Mouse (Mus musculus): ENCODE measurements around the gene Lrrc73. TPM values are rescaled to one million over a fixed set of nuclear protein-coding genes. Genes with fewer than 3 reads are reported as not detected.

The Lrrc73 gene
- polyA plus RNA-seq, 1 experiment = 1.6 TPM

DNA sequence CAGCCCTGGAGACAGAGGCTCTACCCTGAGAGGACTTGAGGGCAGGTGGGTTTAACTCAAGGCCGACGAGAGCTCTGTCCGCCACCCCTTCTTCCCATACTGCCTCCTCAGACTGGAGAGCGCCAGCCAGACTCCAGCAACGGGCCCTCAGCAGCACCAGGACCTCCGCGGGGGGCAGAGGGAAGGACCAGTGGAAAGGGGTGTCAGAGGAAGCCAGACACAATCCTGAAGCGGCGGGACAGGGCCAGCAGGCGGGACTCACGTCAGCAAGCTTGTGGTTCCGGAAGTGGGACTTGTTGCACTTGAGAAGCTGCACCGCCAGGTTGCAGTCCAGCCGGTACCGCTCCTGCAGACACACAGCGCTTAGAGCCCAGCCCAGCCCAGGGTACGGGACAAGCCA is 6.3 kb downstream of the Lrrc73 start:
- no peak for DNase-seq (ENCODE audit: low spot score)

DNA sequence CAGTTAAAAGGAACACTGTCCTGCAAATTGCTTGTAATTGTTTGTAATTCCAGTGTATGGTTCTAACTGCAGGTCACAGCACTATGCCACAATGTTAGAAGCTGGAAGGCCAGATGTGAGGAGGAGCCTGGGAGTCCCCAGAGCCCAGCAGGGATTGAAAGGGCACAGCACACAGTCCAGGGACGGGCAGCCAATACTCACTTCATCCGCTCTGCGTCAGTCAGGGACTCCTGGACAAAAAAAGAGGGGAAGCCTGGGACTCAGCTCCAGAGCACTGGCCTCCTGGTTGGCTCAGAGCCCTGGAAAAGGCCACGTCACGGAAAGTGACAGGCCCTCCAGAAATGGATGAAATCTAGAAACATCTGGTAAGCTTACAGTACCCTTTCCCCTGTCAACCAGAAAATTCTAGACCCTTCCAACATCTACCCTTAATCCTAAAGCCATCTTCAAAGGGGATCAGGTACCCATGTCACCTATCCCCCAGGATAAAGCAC is 8.9 kb downstream of the Lrrc73 start:
- no peak for DNase-seq (ENCODE audit: low spot score)

DNA sequence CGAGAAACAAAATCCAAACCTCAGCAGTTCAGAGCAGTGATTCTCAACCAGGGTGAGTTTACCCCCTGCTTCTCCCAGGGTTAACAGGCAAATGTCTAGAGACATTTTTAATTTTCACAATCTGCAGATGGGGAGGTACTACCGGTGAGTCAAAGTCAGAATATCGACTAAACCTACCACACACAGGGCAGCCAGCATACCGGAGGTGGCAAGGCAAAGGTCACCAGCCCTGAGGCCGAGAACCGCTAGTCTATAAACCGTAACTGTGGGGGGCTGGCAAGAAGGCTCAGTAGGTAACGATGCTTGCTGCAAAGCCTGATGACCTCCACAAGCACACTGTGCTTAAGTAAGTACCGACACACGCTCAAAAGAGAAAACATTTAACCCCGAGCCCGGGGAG is 12.2 kb downstream of the Lrrc73 start:
- no peak for DNase-seq (ENCODE audit: low spot score)

DNA sequence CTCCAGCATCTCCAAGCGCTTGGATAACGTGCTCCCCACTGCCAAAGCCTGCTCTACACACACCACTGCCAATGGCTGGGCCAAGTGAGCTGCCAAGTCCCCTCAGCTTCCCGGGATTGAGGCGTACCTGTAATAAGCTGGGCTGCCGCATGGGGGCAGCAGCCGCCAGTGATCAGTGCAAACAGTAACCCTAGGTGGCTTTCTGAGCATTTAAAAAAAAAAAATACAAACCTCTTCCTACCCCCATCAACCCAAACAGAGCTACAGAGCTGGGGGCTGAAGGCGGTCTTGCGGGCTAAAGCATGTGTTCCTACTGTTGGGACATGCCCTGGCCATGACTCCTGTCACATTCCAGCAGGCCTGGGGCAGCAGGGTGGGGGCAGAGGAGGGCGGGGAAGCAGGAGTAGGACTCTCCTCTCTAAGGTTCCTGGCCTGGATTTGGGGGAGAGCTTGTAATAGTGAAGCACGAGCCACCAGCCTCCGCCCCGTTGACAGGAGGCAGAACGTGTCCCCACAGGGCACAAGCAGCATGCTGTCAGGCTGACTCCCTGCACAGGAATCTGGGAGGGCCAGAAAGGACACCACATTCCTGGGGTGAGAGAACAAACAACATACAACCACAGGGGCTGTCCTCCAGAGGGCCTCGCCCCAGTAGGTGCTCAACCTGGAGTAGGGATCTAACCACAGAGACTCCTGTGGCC is 12.7 kb downstream of the Lrrc73 start:
- peak; percentile 68 for DNase-seq (ENCODE audit: low spot score)

DNA sequence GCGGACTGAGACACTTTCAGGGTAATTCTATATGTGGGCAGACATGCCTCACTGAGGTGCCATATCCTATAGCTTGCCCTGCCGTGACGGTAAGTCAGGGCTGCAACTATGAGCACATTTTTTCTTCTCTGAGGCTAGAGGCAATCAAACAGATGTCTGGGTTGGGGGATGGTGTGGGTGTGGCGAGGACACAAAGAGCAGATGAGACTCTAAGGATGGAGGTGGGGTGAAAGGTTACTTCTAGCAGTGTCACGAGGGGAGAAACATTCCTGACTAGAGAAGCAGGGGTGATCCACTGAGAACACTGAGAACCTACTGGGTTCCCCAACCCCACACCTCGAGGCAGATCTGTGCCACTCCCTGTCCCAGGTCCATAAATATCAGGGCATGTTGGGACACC is 13.7 kb downstream of the Lrrc73 start:
- no peak for DNase-seq (ENCODE audit: low spot score)

DNA sequence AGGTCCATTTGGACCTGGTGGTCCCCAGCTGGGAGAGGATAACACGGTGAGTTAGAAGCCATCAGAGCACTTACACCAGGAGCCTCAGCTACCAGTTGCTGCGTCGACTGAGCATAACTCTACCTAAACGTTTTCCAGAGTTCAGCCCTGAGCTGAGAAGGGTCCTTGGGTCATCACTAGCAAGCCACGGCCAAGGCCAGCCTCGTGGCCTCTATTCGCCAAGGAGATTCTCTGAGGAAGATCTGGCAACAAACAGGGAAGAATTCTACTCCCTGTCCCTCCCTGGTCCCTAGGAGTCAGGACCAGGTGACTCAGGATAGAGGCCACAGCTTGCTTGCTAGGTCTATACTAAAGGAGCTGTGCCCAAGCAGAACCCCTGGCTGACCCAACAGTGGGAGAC is 14.2 kb downstream of the Lrrc73 start:
- no peak for DNase-seq (ENCODE audit: low spot score)

DNA sequence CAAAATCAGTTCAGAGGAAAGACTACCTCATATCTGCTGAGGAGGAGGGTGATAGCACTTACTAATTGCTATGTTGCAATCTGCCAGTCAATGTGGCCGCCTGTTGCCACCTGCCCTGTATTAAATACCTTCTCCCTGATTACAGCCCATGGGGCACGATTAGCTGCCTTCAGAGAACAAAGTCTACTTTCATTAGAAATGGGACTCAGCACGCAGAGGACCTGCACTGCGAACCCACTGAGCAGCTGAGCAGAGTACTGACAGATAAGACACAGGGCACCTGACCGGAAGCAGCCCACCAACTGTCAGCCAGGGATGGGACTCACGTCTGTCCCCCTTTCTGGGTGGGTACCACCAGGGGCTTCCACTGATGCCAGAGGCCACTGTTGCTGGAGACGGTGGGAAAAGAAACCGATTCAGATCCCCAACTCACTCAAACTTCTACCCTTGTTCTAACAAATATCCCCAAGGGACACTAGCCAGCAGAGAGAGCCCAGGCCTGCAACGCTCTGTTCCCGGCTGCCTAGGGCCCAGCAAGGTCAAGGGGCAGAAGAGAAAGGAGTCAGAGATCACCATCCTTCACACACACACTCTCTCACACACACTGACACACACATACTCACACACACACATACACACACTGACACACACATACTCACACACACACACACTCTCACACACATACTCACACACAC is 14.8 kb downstream of the Lrrc73 start:
- DNase-seq (ENCODE audit: low spot score) = peak; percentile 20

DNA sequence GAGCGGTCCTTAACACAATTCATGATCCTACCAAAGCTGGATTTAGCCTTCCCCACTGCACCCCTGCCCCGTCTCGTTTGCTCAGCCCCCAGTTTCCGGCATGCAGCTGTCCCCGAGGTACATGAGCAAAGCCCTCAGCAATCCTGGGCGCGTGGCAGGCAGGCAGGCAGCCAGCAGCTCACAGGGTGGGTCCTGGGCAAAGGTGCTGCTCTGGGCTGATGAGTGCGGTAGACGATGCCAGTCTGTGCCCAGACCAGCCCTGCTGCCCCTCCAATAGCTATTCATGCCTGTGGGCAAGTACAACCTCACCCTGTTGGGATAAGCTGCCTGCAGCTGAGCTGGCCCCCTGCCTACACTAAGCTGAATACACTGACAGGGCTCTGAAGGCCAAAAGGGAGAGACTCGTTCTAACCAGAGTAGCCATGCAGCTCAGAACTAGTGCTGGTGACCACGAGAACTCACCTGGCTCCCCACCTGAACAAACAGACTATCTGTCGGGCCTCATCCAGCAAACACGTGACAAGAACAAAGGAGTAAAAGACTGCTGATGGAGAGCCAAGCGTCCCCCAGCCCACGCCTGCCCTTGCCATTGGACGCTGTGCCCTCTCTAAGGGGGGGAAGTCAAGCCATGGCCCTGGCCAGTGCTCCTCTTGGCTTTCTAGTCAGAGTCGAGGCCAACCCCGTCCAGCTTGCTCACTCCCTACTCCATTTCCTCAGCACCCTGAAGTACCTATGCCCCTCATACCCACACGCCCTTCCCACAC is 16.6 kb downstream of the Lrrc73 start:
- DNase-seq (ENCODE audit: low spot score) = peak; percentile 45

DNA sequence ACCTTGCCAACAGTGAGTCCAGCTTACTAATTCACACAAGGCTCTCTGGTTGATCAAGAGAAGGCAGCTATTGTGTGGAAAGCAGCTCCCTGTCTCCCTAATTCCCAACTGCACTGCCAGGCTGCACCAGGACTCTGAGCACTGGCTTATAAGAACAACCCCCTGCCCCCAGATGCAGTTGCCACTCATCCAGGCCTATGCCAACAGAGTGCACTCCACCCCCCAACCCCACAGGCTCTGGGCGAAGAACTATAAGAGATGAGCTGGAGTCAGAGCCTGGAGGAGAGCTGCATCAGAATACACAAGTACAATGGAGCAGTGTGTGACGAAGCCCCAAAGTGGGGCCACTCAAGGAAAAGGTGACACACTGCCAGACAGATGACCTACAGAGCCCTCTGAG is 18.7 kb downstream of the Lrrc73 start:
- no peak for DNase-seq (ENCODE audit: low spot score)

DNA sequence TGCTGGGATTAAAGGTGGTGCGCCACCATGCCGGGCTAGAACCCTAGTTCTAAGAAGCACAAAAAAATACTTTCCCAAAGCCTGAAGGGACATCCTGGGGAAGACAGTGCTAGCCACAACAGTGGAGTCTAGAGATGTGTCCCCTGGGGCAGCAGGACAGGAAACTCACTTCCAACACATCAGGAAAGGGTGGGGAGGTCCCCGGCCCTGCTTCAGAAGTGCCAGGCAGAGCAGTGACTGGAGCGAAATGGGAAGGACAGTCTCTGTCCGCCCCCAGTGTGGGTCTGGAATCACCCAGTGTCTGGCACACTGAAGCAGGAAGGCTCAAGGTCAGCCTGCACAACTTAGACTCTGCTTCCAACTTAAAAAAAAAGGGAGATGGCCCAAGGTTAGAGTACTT is 19.3 kb downstream of the Lrrc73 start:
- no peak for DNase-seq (ENCODE audit: low spot score)

DNA sequence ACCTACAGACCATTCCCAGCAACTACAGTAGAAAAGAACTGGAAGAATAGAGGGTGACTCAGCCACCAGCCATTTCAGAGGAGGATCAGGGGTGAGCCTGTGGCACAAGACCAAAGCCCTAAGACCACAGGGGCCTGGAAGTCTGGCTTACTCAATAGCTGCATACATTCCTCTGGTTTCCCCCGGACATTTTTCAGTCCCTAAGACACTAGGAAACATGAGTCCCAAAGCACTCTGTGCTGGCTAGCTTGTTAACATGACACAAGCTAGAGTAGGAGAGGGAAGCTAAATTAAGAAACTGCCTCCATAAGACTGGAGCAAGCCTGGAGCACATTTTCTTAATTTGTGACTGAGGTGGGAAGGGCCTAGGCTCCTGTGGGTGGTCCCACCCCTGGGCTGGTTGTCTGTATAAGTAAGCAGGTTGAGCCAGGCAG is 20.5 kb downstream of the Lrrc73 start:
- DNase-seq (ENCODE audit: low spot score) = no peak

DNA sequence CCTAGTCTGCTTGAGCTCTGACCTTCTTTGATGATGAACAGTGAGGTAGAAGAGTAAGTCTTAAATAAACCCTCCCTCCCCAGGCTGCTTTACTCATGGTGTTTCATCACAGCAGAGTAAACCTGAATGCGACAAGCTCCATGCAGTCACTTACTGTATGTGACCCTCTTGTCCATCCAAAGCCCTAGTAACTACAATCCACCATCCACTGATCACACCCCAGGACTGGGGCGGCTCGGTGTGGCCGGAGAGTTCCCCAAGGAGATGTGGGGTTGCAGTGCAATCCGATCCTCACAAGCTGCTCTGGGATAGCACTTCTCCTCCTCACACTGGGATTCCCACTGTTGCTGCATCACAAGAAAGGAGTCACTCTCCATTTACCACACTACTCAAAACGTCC is 21.1 kb downstream of the Lrrc73 start:
- no peak for DNase-seq (ENCODE audit: low spot score)

DNA sequence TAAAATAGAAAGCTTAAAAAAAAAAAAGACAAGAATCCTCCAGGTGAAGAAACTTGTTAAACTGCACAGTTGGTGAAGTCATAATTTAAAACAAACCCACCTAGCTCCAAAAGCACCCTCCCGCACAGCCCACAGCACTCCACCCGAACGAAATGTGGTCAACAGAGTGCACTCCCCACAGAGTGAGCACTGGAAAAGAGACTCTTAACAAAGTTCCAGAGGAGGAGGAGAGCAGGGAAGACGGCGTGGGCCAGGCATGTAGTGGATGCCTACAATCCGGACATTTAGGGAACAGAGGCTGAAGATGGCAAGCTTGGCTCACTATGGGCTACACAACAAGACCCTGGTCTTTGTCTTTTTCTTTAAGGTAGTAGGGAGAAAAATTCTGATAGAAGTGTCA is 21.7 kb downstream of the Lrrc73 start:
- DNase-seq (ENCODE audit: low spot score) = no peak

DNA sequence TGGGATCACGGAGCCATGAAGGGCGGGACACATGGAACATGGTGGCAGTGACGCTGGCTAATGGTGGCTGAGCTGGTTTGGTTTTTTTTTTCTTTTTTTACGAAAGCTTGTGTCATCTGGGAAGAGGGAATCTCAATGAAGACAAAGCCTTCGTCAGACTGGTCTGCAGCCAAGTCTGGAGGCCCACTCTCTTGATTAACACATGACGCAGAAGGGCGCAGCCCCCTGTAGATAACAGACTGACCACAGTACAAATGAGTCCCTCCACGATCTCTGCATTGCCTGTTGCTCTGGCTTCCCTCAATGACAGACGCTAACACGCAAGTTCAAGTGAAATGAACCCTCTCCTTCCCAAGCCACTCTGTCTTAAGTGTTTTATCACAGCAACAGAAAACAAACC is 22.2 kb downstream of the Lrrc73 start:
- no peak for DNase-seq (ENCODE audit: low spot score)

DNA sequence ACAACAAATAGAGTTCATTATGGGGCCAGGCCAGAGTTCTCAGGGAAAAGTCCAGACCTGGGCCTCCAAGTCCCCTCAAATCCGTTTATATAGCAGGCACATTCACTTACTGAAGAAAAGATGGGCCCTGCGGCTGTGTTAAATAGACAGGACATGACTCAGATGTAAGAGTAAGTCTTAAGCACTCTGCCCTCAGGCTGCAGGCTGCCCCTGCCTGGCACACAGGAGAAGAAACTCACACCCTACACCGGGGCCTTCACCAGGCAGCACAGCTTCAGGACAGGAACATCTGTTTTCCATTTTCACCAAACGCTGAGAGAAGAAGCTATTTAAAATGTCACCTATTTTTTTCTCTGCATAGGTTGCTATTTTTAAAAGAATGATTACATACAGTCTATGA is 24.3 kb downstream of the Lrrc73 start:
- peak; percentile 18 for DNase-seq (ENCODE audit: low spot score)

DNA sequence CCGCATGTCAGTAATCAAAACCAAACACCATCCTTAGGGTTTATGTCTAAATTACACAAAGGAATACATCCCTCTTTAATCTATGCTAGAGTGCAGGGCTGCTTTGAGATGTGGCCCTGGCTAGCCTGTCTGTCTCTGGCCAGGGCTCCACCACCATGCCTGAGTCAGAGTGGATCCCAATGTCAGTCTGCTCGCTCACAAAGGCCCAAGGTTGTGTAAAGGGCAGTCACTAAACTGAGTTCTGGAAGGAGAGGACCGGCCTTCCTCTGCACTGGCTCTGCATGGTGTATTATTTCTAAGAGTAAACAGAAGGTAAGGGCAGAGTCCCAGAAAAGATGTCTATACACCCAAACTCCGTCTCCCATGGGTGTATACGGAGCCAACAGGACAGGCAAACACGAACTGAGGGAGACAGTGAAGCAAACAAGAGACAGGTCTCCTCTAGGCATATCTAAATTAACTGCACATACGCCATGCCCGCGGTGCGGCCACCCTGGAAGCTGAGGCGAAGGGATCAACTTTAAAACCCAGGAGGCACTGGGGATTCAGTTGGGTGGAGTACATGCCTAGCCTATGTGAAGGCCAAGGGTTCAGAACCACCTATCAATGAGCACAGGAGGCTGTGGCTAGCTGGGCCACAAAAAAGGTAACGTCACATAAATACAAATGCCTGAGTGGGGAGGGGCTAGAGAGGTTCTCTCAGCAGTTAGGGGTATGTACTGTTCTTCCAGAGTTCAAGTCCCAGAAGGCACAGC is 24.9 kb downstream of the Lrrc73 start:
- no peak for DNase-seq (ENCODE audit: low spot score)

DNA sequence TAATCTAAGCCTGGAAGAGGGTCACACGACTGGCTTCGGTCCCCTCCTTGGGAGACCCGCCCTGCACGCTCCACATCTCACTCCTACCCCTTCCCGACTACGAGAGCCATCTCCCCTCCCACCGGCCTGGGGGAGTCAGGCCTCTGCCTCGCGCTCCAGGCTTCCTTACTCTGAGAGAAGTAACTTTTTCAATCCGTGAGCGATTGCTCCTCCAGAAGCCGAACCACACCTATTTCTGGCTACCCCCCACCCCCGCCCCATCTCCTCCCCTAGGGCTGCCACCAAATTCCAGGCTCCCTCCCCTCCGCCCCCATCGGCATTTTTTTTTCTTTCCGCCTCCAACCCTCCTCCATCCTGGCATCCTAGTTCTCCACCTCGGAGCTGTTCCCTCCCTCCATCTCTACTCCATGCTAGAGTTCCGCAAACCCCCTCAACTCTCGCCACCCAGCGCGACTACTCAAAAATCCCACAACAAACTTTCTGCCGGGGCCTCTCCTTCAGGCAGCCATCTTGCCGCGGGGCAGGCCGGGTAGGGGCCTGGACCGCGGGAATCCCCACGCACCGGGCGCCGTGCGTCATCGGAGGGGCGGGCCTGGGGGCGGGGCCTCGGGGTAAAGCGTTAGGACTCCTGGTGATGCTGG is 29.3 kb downstream of the Lrrc73 start, which contains the start of gene Tjap1:
Gene Tjap1 (minus strand): TSS at position 544 of the 641 bp plus-strand sequence.
- peak; percentile 67 for DNase-seq (ENCODE audit: low spot score)

DNA sequence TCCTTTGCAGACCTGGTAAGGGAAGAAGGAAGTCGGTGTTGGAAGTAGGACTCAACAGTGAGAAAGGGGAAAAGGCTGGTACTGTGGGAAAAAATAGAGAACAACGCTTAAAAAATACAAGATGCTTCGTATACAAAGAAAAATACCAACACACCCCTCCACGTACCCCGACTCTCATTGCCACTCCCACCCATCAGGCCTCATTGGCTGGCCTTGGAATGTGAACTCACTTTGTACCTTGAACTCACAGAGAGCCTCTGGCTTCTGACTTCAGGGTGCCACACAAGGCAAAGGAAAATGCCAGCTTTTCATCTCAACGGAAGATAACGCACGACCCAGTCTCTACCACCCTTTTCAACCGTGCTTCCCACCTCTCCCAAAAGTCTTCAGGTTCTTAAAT is 29.8 kb downstream of the Lrrc73 start:
- DNase-seq (ENCODE audit: low spot score) = no peak

DNA sequence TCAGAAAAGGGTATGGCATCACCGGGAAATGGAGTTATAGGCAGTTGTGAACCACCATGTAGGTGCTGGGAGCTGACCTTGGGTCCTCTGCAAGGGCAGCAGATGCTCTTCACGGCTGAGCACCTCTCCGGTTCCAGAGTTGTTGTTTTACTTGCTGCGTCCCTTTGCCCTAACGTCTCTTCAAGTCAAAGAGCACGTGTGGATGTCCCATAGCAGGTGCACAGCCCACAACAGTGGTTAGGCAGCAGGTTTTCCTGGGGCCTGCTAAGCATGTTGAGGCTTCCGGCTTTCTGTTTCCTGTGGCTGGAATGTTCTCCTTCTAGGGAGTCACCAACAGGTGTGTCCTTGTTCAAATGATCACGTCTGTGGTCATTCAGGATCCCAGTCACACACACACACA is 30.6 kb downstream of the Lrrc73 start:
- DNase-seq (ENCODE audit: low spot score) = no peak

DNA sequence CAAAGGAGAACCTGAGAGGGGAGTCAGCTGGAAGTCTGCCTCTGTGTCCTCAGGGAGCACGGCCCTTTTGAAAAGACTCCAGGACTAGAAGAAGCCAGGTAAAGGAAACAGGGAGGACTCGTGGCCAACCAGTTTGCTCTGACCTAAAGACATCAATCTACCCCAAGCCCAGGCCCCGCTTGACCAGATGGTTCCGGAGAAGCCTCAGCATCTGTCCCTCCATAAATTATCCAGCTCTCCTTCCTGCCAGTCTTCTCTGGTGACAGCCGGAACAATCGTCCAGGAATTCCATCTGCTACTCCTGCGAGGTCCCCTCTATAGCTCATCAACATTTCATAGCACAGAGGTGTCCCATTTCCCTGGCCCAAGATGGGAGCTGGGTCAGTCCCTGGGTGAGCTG is 31.3 kb downstream of the Lrrc73 start:
- DNase-seq (ENCODE audit: low spot score) = no peak

DNA sequence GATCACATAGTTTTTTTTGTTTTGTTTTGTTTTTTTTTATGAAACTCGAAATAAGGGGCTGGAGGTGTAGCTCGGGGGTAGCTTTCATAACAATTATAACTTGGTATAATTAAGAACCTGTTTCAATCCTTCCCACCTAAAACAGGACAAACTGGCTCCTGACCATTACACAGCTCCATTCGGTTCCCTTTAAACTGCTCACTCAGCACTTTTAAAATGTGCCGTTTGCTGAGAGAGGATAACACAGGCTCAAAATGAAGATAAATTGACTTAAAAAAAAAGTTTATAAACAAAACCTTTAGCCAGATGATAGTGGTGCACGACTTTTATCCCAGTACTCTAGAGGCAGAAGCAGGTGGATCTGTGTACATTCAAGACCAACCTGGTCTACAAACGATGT is 32.1 kb downstream of the Lrrc73 start:
- DNase-seq (ENCODE audit: low spot score) = no peak
